Mouse (Mus musculus) kidney, embryonic 14.5 days (tissue): ENCODE results near the gene Mlana. TPM values are rescaled to one million over a fixed set of nuclear protein-coding genes. Genes with fewer than 3 reads are reported as not detected.
A peak's percentile ranks its signal among the peaks of the same experiment; 100 is the strongest.

Experiments used
- ATAC-seq: fragments of 200-750 bp; cut with Nextera tagmentation; 2 replicates; pipeline ENCODE4 v1.8.0; 2017; ENCODE audit warnings: moderate number of reproducible peaks, mild to moderate bottlenecking, moderate TSS enrichment, moderate library complexity; ENCODE audit not compliant: low FRiP score, low TSS enrichment
- H3K27ac ChIP-seq: fragments of 300-500 bp; sonication (generic); 2 replicates; pipeline ENCODE4 v1.5.1; 2014; ENCODE audit warnings: low read depth, mild to moderate bottlenecking, low read length, moderate library complexity, mixed read lengths
- H3K27me3 ChIP-seq: fragments of 300-500 bp; sonication (generic); 2 replicates; pipeline ENCODE4 v1.6.1; 2014; ENCODE audit warnings: mild to moderate bottlenecking, low read length; ENCODE audit not compliant: control insufficient read depth, insufficient read depth
- H3K36me3 ChIP-seq: fragments of 300-500 bp; sonication (generic); 2 replicates; pipeline ENCODE4 v1.6.1; 2014; ENCODE audit warnings: low read length, mixed read lengths; ENCODE audit not compliant: control insufficient read depth, insufficient read depth
- H3K4me1 ChIP-seq: fragments of 300-500 bp; sonication (generic); 2 replicates; pipeline ENCODE4 v1.6.1; 2014; ENCODE audit warnings: low read length, mixed read lengths; ENCODE audit not compliant: control insufficient read depth, insufficient read depth
- H3K4me2 ChIP-seq: fragments of 300-500 bp; sonication (generic); replicated peaks from 2 replicates; pipeline ENCODE4 v1.6.1; 2014; ENCODE audit warnings: low read depth, mild to moderate bottlenecking, low read length
- H3K4me3 ChIP-seq: fragments of 300-500 bp; sonication (generic); 2 replicates; pipeline ENCODE4 v1.5.1; 2014; ENCODE audit warnings: mild to moderate bottlenecking, low read length
- H3K9ac ChIP-seq: fragments of 300-500 bp; sonication (generic); 2 replicates; pipeline ENCODE4 v1.6.1; 2014; ENCODE audit warnings: low read depth, mild to moderate bottlenecking, low read length, moderate library complexity
- H3K9me3 ChIP-seq: fragments of 300-500 bp; sonication (generic); 2 replicates; pipeline ENCODE4 v1.6.1; 2016; ENCODE audit warnings: low read length; ENCODE audit not compliant: control insufficient read depth
- WGBS: fragments of 180-500 bp; shearing (Covaris S2); extraction: QIAGEN DNeasy Blood & Tissue Kit; methylation state at CpG from one replicate; pipeline ENCODE4 v1.1.7; 2014; 5-methylcytosine and 5-hydroxymethylcytosine counted together
- polyA plus RNA-seq: library from polyadenylated mRNA; unstranded; fragments of >200 nt; fragmentation: Nextera tagmentation; extraction: Ambion mirVana; gene quantifications from 2 replicates; pipeline ENCODE4 v1.2.1, GENCODE M21; 2014

The Mlana gene
- polyA plus RNA-seq, 1 experiment from 2014 or later = not detected

GRCm38 (mm10) chr19:29668135-29668534, 29.5 kb upstream of the Mlana start:
- ATAC-seq = no peak
- Histone ChIP-seq H3K9ac (no peak overlapping the region), H3K4me3 (no peak overlapping the region), H3K9me3 (no peaks in the 10 kb centered on the region), H3K27me3 (no peaks in the 10 kb centered on the region), H3K4me2 (no peak overlapping the region), H3K4me1 (peaks cover 5% of the 10 kb centered on the region; the same call in 1 of the 2 replicates), H3K27ac (no peak overlapping the region), H3K36me3 (no peaks in the 10 kb centered on the region)
- WGBS = 87% methylated on average over 7 of the region's 7 CpGs

- Histone ChIP-seq H3K27ac (no peak overlapping the region), H3K9ac (no peak overlapping the region), H3K4me2 (no peak overlapping the region), H3K4me1 (peaks cover 5% of the 10 kb centered on the region; the same call in 1 of the 2 replicates), H3K9me3 (no peaks in the 10 kb centered on the region), H3K27me3 (no peaks in the 10 kb centered on the region), H3K4me3 (no peak overlapping the region), H3K36me3 (no peaks in the 10 kb centered on the region)
- no peak for ATAC-seq
- WGBS = 84% methylated on average over 6 of the region's 6 CpGs
Measured at GRCm38 (mm10) chr19:29670247-29670646, 27.4 kb upstream of the Mlana start.

GRCm38 (mm10) chr19:29671160-29671559, 26.5 kb upstream of the Mlana start:
- Histone ChIP-seq H3K4me1 (peaks cover 5% of the 10 kb centered on the region; the same call in 1 of the 2 replicates), H3K4me2 (no peak overlapping the region), H3K4me3 (no peak overlapping the region), H3K36me3 (no peaks in the 10 kb centered on the region), H3K9ac (no peak overlapping the region), H3K27ac (no peak overlapping the region), H3K27me3 (no peaks in the 10 kb centered on the region), H3K9me3 (no peaks in the 10 kb centered on the region)
- 68% methylated on average over 2 of the region's 2 CpGs for WGBS
- ATAC-seq = no peak

GRCm38 (mm10) chr19:29672660-29673059, 25.0 kb upstream of the Mlana start:
- Histone ChIP-seq H3K27me3 (no peaks in the 10 kb centered on the region), H3K27ac (no peak overlapping the region), H3K4me3 (no peak overlapping the region), H3K4me2 (no peak overlapping the region), H3K36me3 (no peaks in the 10 kb centered on the region), H3K9me3 (no peaks in the 10 kb centered on the region), H3K9ac (no peak overlapping the region), H3K4me1 (no peaks in the 10 kb centered on the region)
- no peak for ATAC-seq
- 95% methylated on average over 13 of the region's 13 CpGs for WGBS

- Histone ChIP-seq H3K4me3 (no peak overlapping the region), H3K27me3 (no peaks in the 10 kb centered on the region), H3K27ac (0 out of 2 replicates have a peak overlapping the region, but pooled peaks have one; percentile 4), H3K36me3 (no peaks in the 10 kb centered on the region), H3K9me3 (no peaks in the 10 kb centered on the region), H3K9ac (no peak overlapping the region), H3K4me1 (no peaks in the 10 kb centered on the region), H3K4me2 (no peak overlapping the region)
- WGBS = 94% methylated on average over 7 of the region's 7 CpGs
- ATAC-seq = no peak
Measured at GRCm38 (mm10) chr19:29674946-29675345, 22.7 kb upstream of the Mlana start.

GRCm38 (mm10) chr19:29675562-29676078, 22.0 kb upstream of the Mlana start:
- H3K9ac ChIP-seq = no peak overlapping the region
- ATAC-seq = peak; percentile 28; the same call in 1 of the 2 replicates
- WGBS = 21% methylated on average over 9 of the region's 9 CpGs

GRCm38 (mm10) chr19:29676479-29677193, 21.0 kb upstream of the Mlana start:
- no peak for ATAC-seq
- Histone ChIP-seq H3K4me1 (no peaks in the 10 kb centered on the region), H3K9me3 (no peaks in the 10 kb centered on the region), H3K27me3 (no peaks in the 10 kb centered on the region), H3K9ac (no peak overlapping the region), H3K4me2 (no peak overlapping the region), H3K27ac (no peak overlapping the region), H3K4me3 (no peak overlapping the region), H3K36me3 (no peaks in the 10 kb centered on the region)
- 48% methylated on average over 10 of the region's 10 CpGs for WGBS

More at GRCm38 (mm10) chr19:29675562-29676078, 22.0 kb upstream of the Mlana start:
- Histone ChIP-seq H3K36me3 (no peaks in the 10 kb centered on the region), H3K4me1 (no peaks in the 10 kb centered on the region), H3K4me2 (no peak overlapping the region), H3K4me3 (no peak overlapping the region), H3K27me3 (no peaks in the 10 kb centered on the region), H3K27ac (0 out of 2 replicates have a peak overlapping the region, but pooled peaks have one; percentile 4), H3K9me3 (no peaks in the 10 kb centered on the region)

- H3K4me2 ChIP-seq = no peak overlapping the region
- H3K36me3 ChIP-seq = no peaks in the 10 kb centered on the region
- H3K9ac ChIP-seq = no peak overlapping the region
- H3K4me3 ChIP-seq = no peak overlapping the region
- H3K27ac ChIP-seq = no peak overlapping the region
- no peak for ATAC-seq
- no peaks in the 10 kb centered on the region for H3K4me1 ChIP-seq
- H3K27me3 ChIP-seq = no peaks in the 10 kb centered on the region
- H3K9me3 ChIP-seq = no peaks in the 10 kb centered on the region
- 88% methylated on average over 6 of the region's 6 CpGs for WGBS
Measured at GRCm38 (mm10) chr19:29678181-29678778, 19.3 kb upstream of the Mlana start.
